ENCODE assay signal across 8 mouse cellular contexts in the genomic region with DNA sequence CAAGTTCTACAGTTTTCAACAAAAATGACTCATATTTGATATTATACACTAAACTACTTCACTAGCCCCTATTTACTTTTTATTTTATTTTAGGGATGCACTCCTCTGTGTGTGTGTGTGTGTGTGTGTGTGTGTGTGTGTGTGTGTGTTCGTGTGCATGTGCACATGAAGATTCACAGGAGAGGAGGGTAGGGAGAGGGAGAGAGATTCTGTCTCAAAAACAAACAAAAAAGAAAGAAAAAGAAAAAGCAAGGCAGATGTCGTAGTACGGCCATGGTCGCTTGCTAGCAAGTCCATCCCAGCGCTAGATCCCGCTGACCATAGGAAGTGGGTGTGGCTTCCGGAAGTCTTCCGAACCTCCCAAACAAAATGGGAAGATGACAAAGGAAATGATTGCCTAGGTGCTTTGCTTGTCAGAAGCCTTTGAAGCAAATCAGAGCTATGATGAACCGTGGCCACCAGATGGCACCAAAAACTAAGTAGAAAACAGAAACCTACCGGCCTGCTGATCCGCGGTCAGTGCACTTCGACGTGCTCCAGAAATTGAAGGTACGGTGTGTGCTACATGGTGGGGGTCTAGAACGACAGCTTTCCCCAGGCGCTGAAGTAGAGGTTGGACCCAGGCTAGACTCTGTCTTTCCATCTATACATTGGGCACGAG. TPM values are rescaled to one million over a fixed set of nuclear protein-coding genes. Genes with fewer than 3 reads are reported as not detected.
A peak's percentile ranks its signal among the peaks of the same experiment; 100 is the strongest.
DNase-seq lines count a peak whose midpoint lies in the region; ATAC-seq and TF ChIP-seq lines count a peak whose summit lies in the region.

No protein-coding gene starts in this region.

- WGBS in embryonic facial prominence, embryonic 12.5 days = 4% methylated on average over 18 of the region's 18 CpGs
- WGBS in limb, embryonic 11.5 days = 5% methylated on average over 18 of the region's 18 CpGs
- WGBS in midbrain, embryonic 13.5 days = 2% methylated on average over 18 of the region's 18 CpGs
- WGBS in small intestine, adult 2 months = 5% methylated on average over 18 of the region's 18 CpGs

- H3K9ac ChIP-seq in embryonic facial prominence, embryonic 12.5 days = no peak overlapping the region
- no peak overlapping the region for H3K9ac ChIP-seq in limb, embryonic 11.5 days (ENCODE audit: low read length)
- peak overlapping the region; percentile 45; the same call in 1 of the 2 replicates for H3K9ac ChIP-seq in midbrain, embryonic 13.5 days (replicated peaks)

- no peak overlapping the region for H3K27ac ChIP-seq in embryonic facial prominence, embryonic 12.5 days
- no peak overlapping the region for H3K27ac ChIP-seq in limb, embryonic 11.5 days (replicated peaks; ENCODE audit: low read depth, low read length)
- no peak overlapping the region for H3K27ac ChIP-seq in midbrain, embryonic 13.5 days
- no peak overlapping the region for H3K27ac ChIP-seq in small intestine, adult 2 months (ENCODE audit: insufficient read depth, low read depth, low read length)

- no peak for TF ChIP-seq POLR2A in small intestine, adult 2 months (IDR thresholded peaks at IDR 0.05; ENCODE audit: low read depth, low read length)

- no peaks in the 10 kb centered on the region for H3K27me3 ChIP-seq in embryonic facial prominence, embryonic 12.5 days
- H3K27me3 ChIP-seq in limb, embryonic 11.5 days (ENCODE audit: control insufficient read depth, insufficient read depth, low read length) = no peaks in the 10 kb centered on the region
- H3K27me3 ChIP-seq in midbrain, embryonic 13.5 days = peaks cover 4% of the 10 kb centered on the region; the same call in 1 of the 2 replicates
- H3K27me3 ChIP-seq in small intestine, adult 2 months (ENCODE audit: control insufficient read depth, insufficient read depth, low read length) = no peaks in the 10 kb centered on the region

- peak overlapping the region; percentile 18; the same call in 1 of the 2 replicates for H3K4me3 ChIP-seq in embryonic facial prominence, embryonic 12.5 days
- H3K4me3 ChIP-seq in limb, embryonic 11.5 days (ENCODE audit: low read depth, low read length) = no peak overlapping the region
- H3K4me3 ChIP-seq in midbrain, embryonic 13.5 days (replicated peaks) = peak overlapping the region; percentile 32
- no peak overlapping the region; the same call in 1 of the 2 replicates for H3K4me3 ChIP-seq in small intestine, adult 2 months (ENCODE audit: low read depth, low read length)

- peak; percentile 70; the same call in 1 of the 2 replicates for TF ChIP-seq CTCF in small intestine, adult 2 months (IDR thresholded peaks at IDR 0.05; ENCODE audit: extremely low read depth, insufficient read length, insufficient replicate concordance, low read depth, low read length)

- ATAC-seq in embryonic facial prominence, embryonic 12.5 days (ENCODE audit: insufficient number of reproducible peaks, insufficient read depth, low FRiP score, low TSS enrichment) = peak; percentile 47; the same call in 1 of the 2 replicates
- peak; percentile 62 for ATAC-seq in limb, embryonic 11.5 days (ENCODE audit: insufficient number of reproducible peaks, low FRiP score, low TSS enrichment, low read depth)
- peak; percentile 84 for ATAC-seq in midbrain, embryonic 13.5 days

- H3K4me1 ChIP-seq in embryonic facial prominence, embryonic 12.5 days = no peaks in the 10 kb centered on the region
- no peaks in the 10 kb centered on the region for H3K4me1 ChIP-seq in limb, embryonic 11.5 days (ENCODE audit: control insufficient read depth, insufficient read depth, low read length)
- H3K4me1 ChIP-seq in midbrain, embryonic 13.5 days (replicated peaks) = no peaks in the 10 kb centered on the region
- peaks cover 4% of the 10 kb centered on the region; the same call in 1 of the 2 replicates for H3K4me1 ChIP-seq in small intestine, adult 2 months (ENCODE audit: control insufficient read depth, insufficient read depth, insufficient read length, low read length)

- H3K36me3 ChIP-seq in embryonic facial prominence, embryonic 12.5 days = no peaks in the 10 kb centered on the region
- H3K36me3 ChIP-seq in limb, embryonic 11.5 days (ENCODE audit: control insufficient read depth, insufficient read depth, low read length) = no peaks in the 10 kb centered on the region
- no peaks in the 10 kb centered on the region for H3K36me3 ChIP-seq in midbrain, embryonic 13.5 days
- H3K36me3 ChIP-seq in small intestine, adult 2 months (ENCODE audit: control insufficient read depth, insufficient read depth, low read length) = no peaks in the 10 kb centered on the region

- H3K9me3 ChIP-seq in embryonic facial prominence, embryonic 12.5 days = no peaks in the 10 kb centered on the region
- H3K9me3 ChIP-seq in limb, embryonic 11.5 days (ENCODE audit: control insufficient read depth, low read length) = no peaks in the 10 kb centered on the region
- H3K9me3 ChIP-seq in midbrain, embryonic 13.5 days = no peaks in the 10 kb centered on the region

- peak; percentile 91 for DNase-seq in 3T3-L1 (ENCODE audit: low read depth, low spot score)
- peak; percentile 81 to 84 for DNase-seq in adrenal gland, postnatal 36 days
- peak; percentile 83 to 93 for DNase-seq in heart, adult 18-20 months
- DNase-seq in kidney, adult 18-20 months = peak; percentile 82
- peak; percentile 91 for DNase-seq in limb, embryonic 11.5 days (ENCODE audit: low spot score)

- H3K4me2 ChIP-seq in embryonic facial prominence, embryonic 12.5 days (replicated peaks) = peak overlapping the region; percentile 41
- H3K4me2 ChIP-seq in limb, embryonic 11.5 days (ENCODE audit: low read depth, severe bottlenecking) = peak overlapping the region; percentile 27; the same call in 1 of the 2 replicates
- peak overlapping the region; percentile 46 for H3K4me2 ChIP-seq in midbrain, embryonic 13.5 days (replicated peaks)

RNA-seq across cellular contexts. Expression of gene Spns3, which starts 20.1 kb away (rescaled TPM):
- under 1 TPM; 0.13 to 0.23 TPM for total RNA-seq in adrenal gland, postnatal 36 days (2021)
- polyA plus RNA-seq in embryonic facial prominence, embryonic 12.5 days (2016; fragmentation: Nextera tagmentation; extraction: Ambion mirVana) = not detected in 2 replicates
- not detected for total RNA-seq in heart, adult 18-20 months (2021)
- polyA plus RNA-seq in limb, embryonic 11.5 days (2014; fragmentation: Nextera tagmentation; extraction: Ambion mirVana) = 0.07 TPM in 1 of 2 replicates, not detected in the other
- polyA plus RNA-seq in midbrain, embryonic 13.5 days (2015; fragmentation: Nextera tagmentation; extraction: Ambion mirVana) = 0.10 TPM in 1 of 2 replicates, not detected in the other
- polyA plus RNA-seq in small intestine, adult 2 months (2012; rRNA removed) = 2.2 and 8.5 TPM in 2 replicates

RNA-seq across cellular contexts. Expression of gene Ube2g1, which starts 36.6 kb away (rescaled TPM):
- 10 to 100 TPM; 42.6 to 48.7 TPM for total RNA-seq in adrenal gland, postnatal 36 days (2021)
- 90.3 and 90.8 TPM in 2 replicates for polyA plus RNA-seq in embryonic facial prominence, embryonic 12.5 days (2016; fragmentation: Nextera tagmentation; extraction: Ambion mirVana)
- 10 to 100 TPM; 49.6 to 54.7 TPM for total RNA-seq in heart, adult 18-20 months (2021)
- 94.7 and 96.3 TPM in 2 replicates for polyA plus RNA-seq in limb, embryonic 11.5 days (2014; fragmentation: Nextera tagmentation; extraction: Ambion mirVana)
- 106 and 109 TPM in 2 replicates for polyA plus RNA-seq in midbrain, embryonic 13.5 days (2015; fragmentation: Nextera tagmentation; extraction: Ambion mirVana)
- polyA plus RNA-seq in small intestine, adult 2 months (2012; rRNA removed) = 5.9 and 8.9 TPM in 2 replicates

Comparison
In these comparisons a context has a peak if more than half of its experiments do, and no peak if none do; other contexts are left out.
1. H3K4me3 ChIP-seq: peak in embryonic facial prominence, embryonic 12.5 days (single experiment) and midbrain, embryonic 13.5 days (single experiment); none in limb, embryonic 11.5 days (single experiment) and small intestine, adult 2 months (single experiment).
2. Peak in every context shown above with its lines, with median percentiles within 50 percentile points of each other: DNase-seq, ATAC-seq and H3K4me2 ChIP-seq.